Mouse (Mus musculus) Muller cell, postnatal 12 days (primary cell): ENCODE data around the gene Xcr1.

Experiments used
- DNase-seq: peaks from one replicate; pipeline ENCODE4 v3.0.0-alpha.2; 2015; ENCODE audit errors: inconsistent ontology term

Xcr1 gene

DNA sequence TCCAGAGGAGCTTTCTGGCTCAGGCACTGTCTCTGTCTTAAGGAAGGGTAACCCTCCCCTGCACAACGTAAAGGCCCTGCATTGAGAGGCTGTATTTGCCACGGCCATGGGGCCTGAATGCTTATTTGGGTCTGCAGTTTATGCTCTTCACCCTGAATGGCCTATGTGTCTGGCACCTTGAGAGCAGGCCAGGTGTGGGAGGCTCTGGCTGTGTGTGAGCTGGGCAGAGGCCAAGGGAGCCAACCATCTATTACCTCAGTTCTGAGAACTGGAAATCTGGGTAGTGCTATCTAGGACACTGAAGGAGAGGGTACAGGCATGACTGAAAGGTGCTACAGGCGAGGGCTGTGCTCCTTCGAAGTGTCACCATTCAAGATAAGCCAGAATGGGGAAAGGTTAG, 47.0 kb downstream of the Xcr1 start:
- DNase-seq, result no peak

DNA sequence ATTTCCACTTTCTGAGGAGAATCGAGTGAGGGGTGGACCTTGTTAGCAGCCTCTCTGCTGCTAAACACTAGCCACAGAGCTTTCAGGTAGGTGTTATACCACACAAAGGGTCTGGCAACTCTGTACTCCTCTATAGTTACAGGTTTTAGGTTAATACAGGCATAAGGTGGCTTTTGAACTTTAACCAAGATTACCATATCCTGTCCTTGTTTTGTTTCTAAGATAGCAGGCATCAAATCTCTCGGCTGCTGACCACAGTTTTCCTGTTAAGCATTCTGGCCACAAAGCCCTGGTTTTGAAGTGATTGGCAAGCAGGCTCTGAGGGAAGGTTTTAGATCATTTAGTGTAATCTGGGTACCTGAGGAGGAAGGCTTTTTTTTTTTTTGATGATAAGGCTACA, 47.5 kb downstream of the Xcr1 start:
- DNase-seq, result no peak

DNA sequence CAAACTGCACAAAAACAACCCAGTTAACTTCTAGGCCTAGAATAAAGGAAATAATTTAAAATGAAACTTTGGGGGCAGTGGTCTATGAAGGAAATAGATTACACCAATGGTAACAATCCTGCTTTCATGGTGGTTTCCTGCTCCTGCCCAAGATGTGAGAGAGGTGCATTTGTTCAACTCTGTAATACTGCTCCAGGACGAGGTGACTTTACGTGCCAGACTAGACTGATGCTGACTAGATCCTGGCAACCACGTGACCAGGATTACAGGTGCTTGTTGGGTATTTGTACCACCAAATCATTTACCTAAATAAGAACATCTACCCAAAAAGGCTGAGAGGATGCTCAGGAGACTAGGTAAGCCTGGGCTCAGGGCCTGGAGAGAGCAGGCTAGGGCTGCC, 50.0 kb downstream of the Xcr1 start:
- DNase-seq, result no peak

DNA sequence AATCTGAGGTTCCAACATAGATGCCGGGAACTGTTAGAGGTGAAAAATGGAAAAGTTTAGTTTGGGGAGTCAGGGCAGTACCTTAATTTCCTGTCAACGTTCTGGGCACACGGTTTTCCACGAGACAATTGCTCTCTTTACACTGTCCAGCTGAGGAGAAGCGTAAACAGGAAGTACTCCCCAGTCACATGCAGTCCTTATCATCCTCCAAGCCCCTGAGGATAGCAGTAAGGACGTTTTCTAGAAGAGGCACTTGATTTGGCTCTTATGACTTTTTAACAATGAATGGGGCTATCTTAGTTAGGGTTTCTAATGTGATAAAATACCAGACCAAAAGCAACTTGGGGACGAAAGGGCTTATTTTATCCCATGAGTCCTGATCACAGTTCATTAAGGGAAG, 53.2 kb downstream of the Xcr1 start:
- DNase-seq, result no peak

DNA sequence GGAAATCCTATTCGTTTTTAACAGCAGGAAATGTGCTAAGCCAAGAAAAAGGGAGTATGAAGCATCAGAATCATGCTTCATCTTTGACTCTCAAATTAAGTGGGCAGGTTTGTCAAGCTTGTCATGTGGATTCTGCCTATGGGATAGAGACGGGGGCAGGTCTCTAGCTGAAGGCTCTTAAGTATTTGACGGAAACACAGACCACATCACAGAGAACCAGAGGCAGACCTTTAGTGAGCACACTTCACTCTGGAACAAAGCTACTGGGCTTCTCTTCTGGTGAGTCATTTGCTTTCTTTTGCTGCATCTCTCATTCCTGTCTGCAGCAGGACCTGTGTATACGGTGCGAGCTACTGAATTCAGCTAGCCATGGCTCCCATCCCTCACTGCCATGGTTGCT, 55.6 kb downstream of the Xcr1 start, which contains the start of gene Cxcr6:
TSS of gene Cxcr6 (plus strand) at position 209 of the 400 bp plus-strand sequence.
- DNase-seq, result no peak

DNA sequence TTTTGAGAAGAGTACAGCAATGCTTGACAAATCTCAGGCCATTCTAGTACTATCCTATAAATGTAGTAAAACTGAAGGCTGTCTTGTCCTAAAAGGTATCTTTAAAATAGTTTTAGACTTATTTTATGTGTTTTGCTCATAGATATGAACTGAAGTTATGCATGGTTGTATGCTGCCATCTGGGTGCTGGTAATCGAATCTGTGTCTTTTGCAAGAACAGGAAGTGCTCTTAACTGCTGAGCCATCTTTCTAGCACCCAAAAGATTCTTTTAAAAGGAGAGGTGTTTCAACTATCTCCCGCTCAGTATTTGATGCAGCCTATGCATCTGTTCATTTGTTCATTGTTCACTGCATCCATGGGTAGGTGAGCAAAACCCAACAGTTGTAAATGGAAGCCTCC, 56.6 kb downstream of the Xcr1 start:
- DNase-seq, result no peak

DNA sequence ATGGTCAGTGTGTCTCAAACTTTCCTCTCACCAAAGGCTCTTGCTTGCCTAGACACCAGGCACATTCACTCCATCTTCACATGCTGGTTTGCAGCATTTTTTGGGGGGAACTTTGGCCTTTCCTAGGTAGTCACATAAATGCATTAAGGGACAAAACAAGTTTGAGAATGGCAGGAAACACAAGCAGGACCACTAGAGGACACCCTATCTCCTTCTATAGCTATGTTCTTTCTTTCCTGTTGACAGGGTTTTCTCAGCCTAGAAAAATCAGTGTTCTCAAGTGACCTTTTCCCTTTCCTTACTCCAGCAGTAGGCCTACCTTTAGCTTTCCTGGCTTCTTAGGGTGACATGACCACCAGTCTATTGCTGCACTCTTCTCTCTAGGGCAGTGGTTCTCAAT, 58.9 kb downstream of the Xcr1 start:
- no peak for DNase-seq

DNA sequence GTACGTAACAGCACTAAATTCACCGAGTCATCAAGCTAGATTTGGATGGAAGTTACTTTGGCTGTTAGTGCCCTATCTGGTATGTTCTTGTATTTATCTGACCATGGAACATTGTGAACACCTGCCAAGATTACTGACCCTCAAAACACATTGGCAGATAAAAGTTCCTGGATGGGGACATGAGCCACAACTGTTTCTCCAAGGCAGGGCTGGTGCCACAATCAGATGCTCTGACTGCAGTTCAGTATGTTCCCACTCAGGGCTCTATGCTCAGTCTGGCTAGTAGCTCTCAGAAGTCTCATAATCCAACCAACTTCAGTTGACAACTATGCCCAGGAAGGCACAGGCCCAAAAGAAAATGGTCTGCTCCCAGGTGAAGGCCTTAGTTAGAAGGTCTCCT, 59.4 kb downstream of the Xcr1 start:
- DNase-seq, result no peak
